Mouse (Mus musculus): Measurements from ENCODE around the gene Anln. TPM values are rescaled to one million over a fixed set of nuclear protein-coding genes. Genes with fewer than 3 reads are reported as not detected.

Gene Anln
- polyA plus RNA-seq (2012; fragmentation: generic; extraction: Trizol) = 10 to 100 TPM in 1 of 2 experiments, 1 to 10 TPM in 1; 3.8 to 31.3 TPM

GRCm38 (mm10) chr9:22389021-22389476 lies at the start of gene Anln:
Anln (minus strand) TSS chr9:22389188.

DNA sequence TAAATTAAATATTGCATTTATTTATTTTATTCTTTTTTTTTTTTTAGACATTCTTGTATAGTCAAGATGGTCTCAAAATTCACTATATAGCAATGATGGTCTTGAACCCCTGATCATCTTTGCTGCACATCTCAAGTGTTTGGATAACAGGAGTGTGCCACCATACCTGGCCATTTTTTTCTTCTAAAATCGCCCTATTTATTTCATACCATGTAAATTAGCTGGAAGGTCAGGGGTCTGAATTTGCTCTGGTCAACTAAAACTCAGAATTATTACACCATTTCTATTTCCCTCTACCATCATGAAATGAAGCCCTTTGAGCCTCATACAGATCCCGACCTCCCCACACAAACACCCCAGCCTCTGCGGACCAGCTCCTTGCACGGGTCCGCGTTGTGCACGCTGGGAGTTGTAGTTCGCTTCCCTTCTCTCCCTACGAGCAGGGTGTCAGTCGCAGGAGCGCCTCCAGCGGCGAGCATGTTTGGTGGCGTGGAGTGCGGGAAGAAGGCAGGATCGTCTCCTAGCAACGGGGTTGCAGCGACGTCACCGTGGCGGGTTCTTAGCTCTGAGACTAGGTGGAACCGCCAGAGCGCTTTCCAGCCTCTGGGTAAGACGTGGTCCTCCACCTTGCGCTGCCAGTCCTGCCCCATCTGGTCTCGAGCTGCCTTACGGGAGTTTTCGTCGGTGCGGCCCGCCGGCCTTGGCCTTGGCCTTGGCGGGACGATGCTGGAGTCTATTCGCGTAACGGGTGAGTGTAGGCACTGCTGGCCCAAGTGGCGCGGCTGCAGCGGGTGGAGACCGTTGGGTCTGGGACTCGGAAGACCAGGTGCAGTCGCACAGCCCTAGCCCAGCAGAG lies 22.2 kb upstream of the Anln start, which contains the start of gene 9530077C05Rik:
Gene 9530077C05Rik (plus strand): TSS at position 512 of the 856 bp plus-strand sequence.

DNA sequence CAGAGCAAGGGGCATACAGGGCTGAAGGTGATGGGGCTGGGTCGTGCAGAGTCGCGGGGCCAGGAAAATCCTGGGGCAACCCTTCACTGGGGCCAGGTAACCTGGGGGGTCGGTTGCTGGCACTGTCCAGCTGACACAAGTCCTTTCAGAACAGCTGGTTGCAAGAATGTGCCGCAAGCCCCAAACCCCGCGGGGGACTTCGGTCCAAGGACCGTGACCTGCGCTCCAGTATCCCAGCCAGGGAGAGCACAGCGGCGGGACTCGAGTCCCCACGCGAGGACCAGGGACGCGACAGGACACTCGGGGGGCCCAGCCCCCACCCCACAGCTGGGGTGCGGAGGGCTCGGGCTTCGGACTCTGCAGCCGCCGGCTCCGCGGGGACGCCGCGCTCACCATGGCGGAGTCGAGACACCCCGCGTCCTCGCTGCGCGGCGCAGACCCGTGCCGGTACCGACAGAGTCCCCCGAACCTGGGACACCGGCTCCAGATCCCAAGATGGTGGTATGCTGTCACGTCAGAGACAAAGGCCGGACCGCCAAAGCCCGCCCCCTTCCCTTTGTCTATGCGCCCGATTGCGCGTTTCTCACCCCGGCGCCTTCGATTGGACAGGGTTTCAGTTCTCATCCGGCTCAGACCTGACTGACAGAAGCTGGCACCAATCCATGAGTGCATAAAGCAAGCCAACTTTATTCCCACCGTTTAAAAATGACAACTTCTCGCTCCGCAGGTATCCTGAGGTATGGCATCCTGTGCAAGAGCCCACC lies 81.7 kb downstream of the Anln start, which contains the start of gene Zfp810:
Gene Zfp810 (minus strand): TSS at position 493 of the 764 bp plus-strand sequence.

Other genes with a start within 250 kb of the Anln start
- gene Pigyl, start 232.3 kb downstream of the Anln start, polyA plus RNA-seq (2012; fragmentation: generic; extraction: Trizol) = 10 to 100 TPM; 51.2 to 91.4 TPM
- gene Zfp872, start 201.1 kb downstream of the Anln start, polyA plus RNA-seq (2012; fragmentation: generic; extraction: Trizol) = not detected
- gene Zfp809, start 163.5 kb downstream of the Anln start, polyA plus RNA-seq (2012; fragmentation: generic; extraction: Trizol) = 1 to 10 TPM; 1.4 to 5.2 TPM
- gene Zfp599, start 129.3 kb downstream of the Anln start, polyA plus RNA-seq (2012; fragmentation: generic; extraction: Trizol) = under 1 TPM; 0.06 to 0.71 TPM
- under 1 TPM in 1 of 2 experiments, not detected in 1; 0.04 TPM for gene Zfp810, start 81.5 kb downstream of the Anln start, polyA plus RNA-seq (2012; fragmentation: generic; extraction: Trizol)
- 1 to 10 TPM; 1.4 to 3.0 TPM for gene 9530077C05Rik, start 22.3 kb upstream of the Anln start, polyA plus RNA-seq (2012; fragmentation: generic; extraction: Trizol)
- not detected for gene Gm17545, start 65.1 kb upstream of the Anln start, polyA plus RNA-seq (2012; fragmentation: generic; extraction: Trizol)
- gene Rp9, start 80.6 kb upstream of the Anln start, polyA plus RNA-seq (2012; fragmentation: generic; extraction: Trizol) = 100 to 1,000 TPM; 119 to 128 TPM
- 10 to 100 TPM in 1 of 2 experiments, 1 to 10 TPM in 1; 1.1 to 11.8 TPM for gene Bbs9, start 86.5 kb upstream of the Anln start, polyA plus RNA-seq (2012; fragmentation: generic; extraction: Trizol)

Data from C3H10T1/2 (cell line).